Mouse (Mus musculus): ENCODE results near the gene Atg7. TPM values are rescaled to one million over a fixed set of nuclear protein-coding genes. Genes with fewer than 3 reads are reported as not detected.

Gene Atg7
- polyA plus RNA-seq, 1 experiment from 2014 or later = 13.5 TPM

- Histone ChIP-seq H3K9me3 (ENCODE audit: control insufficient read depth, low read length) (no peaks in the 10 kb centered on the region), H3K9ac (ENCODE audit: low read depth, low read length) (no peak overlapping the region), H3K4me2 (replicated peaks; ENCODE audit: low read depth, low read length) (no peak overlapping the region), H3K4me1 (replicated peaks; ENCODE audit: control insufficient read depth, insufficient read depth, low read length) (peaks cover under 1% of the 10 kb centered on the region; the same call in 1 of the 2 replicates), H3K27me3 (ENCODE audit: control insufficient read depth, insufficient read depth, low read length) (no peaks in the 10 kb centered on the region), H3K27ac (ENCODE audit: low read depth, low read length) (no peak overlapping the region), H3K4me3 (ENCODE audit: low read depth, low read length) (no peak overlapping the region), H3K36me3 (ENCODE audit: control insufficient read depth, insufficient read depth, low read length) (no peaks in the 10 kb centered on the region)
- DNase-seq (ENCODE audit: low spot score) (no peak), ATAC-seq (ENCODE audit: low FRiP score) (no peak)
- WGBS = 86% methylated on average over 3 of the region's 3 CpGs
Observed at GRCm38 (mm10) chr6:114733681-114734080, 90.8 kb downstream of the Atg7 start.

DNA sequence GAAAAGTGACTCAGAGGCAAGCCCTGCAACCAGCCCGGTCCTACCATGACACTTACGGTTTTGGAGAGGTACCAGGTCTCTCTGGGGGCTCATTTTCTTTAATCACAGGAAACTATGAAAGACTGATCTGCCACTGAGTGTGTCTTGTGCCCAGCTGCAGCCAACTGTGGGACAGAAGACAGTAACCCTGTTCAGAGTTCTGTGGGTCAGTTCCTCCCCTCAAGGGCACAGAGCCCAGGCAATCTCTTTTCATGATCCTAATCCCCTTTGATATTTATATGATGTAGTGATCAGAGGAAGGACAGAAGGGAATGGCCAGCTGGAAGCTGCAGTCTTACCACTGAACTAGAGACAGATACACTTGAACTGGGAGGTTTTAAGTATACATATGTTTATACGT, 92.2 kb downstream of the Atg7 start:
- Histone ChIP-seq H3K4me2 (replicated peaks; ENCODE audit: low read depth, low read length) (no peak overlapping the region), H3K36me3 (ENCODE audit: control insufficient read depth, insufficient read depth, low read length) (no peaks in the 10 kb centered on the region), H3K9ac (ENCODE audit: low read depth, low read length) (no peak overlapping the region), H3K9me3 (ENCODE audit: control insufficient read depth, low read length) (no peaks in the 10 kb centered on the region), H3K4me1 (replicated peaks; ENCODE audit: control insufficient read depth, insufficient read depth, low read length) (peaks cover 2% of the 10 kb centered on the region; the same call in 1 of the 2 replicates), H3K4me3 (ENCODE audit: low read depth, low read length) (no peak overlapping the region), H3K27me3 (ENCODE audit: control insufficient read depth, insufficient read depth, low read length) (no peaks in the 10 kb centered on the region), H3K27ac (ENCODE audit: low read depth, low read length) (no peak overlapping the region)
- DNase-seq (ENCODE audit: low spot score) (no peak), ATAC-seq (ENCODE audit: low FRiP score) (no peak)
- WGBS = 89% methylated on average over 3 of the region's 3 CpGs

DNA sequence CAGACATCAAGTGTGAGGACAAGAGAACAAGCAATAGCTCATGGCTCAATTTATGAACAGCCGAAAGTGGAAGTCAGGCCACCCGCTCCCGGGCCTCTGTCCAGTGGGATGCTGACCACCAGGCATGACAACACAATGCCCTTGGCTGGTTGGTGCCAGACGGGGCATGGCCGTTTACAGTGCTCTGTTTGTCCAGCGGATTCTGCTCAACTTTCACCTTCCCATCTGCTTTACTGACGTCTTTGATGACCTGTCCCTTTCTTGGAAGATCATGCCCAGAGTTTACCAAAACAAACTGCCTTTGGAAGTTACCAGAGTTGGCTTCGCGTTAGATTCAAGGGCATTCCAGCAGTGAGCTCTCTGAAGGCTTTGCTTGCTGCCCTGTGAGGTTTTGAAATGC, 93.5 kb downstream of the Atg7 start:
- no peak overlapping the region for H3K9ac ChIP-seq (ENCODE audit: low read depth, low read length)
- 84% methylated on average over 9 of the region's 9 CpGs for WGBS

DNA sequence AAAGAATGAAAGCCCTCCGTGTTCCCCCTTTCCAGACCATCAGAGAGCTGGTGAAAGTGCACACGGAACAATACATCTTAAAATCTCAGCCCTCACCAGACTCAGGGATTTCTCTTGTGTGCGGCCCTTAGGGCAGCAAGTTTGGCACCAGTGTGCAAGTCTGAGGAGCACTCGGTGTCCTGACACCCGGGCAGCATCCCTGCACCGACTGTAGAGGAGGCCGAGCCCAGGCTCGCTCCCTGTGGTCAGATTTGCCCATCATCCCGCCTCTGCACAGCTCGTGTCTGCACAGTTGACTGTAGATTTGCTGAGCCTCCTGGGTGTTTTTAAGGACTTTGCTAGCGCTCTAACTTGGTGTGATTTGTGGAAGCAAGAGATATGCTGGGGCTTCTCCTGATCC, 94.3 kb downstream of the Atg7 start:
- no peaks in the 10 kb centered on the region for H3K27me3 ChIP-seq (ENCODE audit: control insufficient read depth, insufficient read depth, low read length)
- H3K4me2 ChIP-seq (replicated peaks; ENCODE audit: low read depth, low read length) = no peak overlapping the region
- no peak overlapping the region for H3K27ac ChIP-seq (ENCODE audit: low read depth, low read length)
- no peak for DNase-seq (ENCODE audit: low spot score)
- H3K4me1 ChIP-seq (replicated peaks; ENCODE audit: control insufficient read depth, insufficient read depth, low read length) = peaks cover 2% of the 10 kb centered on the region; the same call in 1 of the 2 replicates
- no peak overlapping the region for H3K4me3 ChIP-seq (ENCODE audit: low read depth, low read length)
- H3K9me3 ChIP-seq (ENCODE audit: control insufficient read depth, low read length) = no peaks in the 10 kb centered on the region
- no peaks in the 10 kb centered on the region for H3K36me3 ChIP-seq (ENCODE audit: control insufficient read depth, insufficient read depth, low read length)
- H3K9ac ChIP-seq (ENCODE audit: low read depth, low read length) = no peak overlapping the region
- no peak for ATAC-seq (ENCODE audit: low FRiP score)
- 80% methylated on average over 11 of the region's 11 CpGs for WGBS

More for the DNA sequence above, 93.5 kb downstream of the Atg7 start:
- H3K4me1 ChIP-seq (replicated peaks; ENCODE audit: control insufficient read depth, insufficient read depth, low read length) = peaks cover 2% of the 10 kb centered on the region; the same call in 1 of the 2 replicates
- no peak overlapping the region for H3K4me2 ChIP-seq (replicated peaks; ENCODE audit: low read depth, low read length)
- H3K4me3 ChIP-seq (ENCODE audit: low read depth, low read length) = no peak overlapping the region
- ATAC-seq (ENCODE audit: low FRiP score) = no peak
- H3K36me3 ChIP-seq (ENCODE audit: control insufficient read depth, insufficient read depth, low read length) = no peaks in the 10 kb centered on the region
- H3K27me3 ChIP-seq (ENCODE audit: control insufficient read depth, insufficient read depth, low read length) = no peaks in the 10 kb centered on the region
- H3K27ac ChIP-seq (ENCODE audit: low read depth, low read length) = no peak overlapping the region
- no peak for DNase-seq (ENCODE audit: low spot score)
- H3K9me3 ChIP-seq (ENCODE audit: control insufficient read depth, low read length) = no peaks in the 10 kb centered on the region

DNA sequence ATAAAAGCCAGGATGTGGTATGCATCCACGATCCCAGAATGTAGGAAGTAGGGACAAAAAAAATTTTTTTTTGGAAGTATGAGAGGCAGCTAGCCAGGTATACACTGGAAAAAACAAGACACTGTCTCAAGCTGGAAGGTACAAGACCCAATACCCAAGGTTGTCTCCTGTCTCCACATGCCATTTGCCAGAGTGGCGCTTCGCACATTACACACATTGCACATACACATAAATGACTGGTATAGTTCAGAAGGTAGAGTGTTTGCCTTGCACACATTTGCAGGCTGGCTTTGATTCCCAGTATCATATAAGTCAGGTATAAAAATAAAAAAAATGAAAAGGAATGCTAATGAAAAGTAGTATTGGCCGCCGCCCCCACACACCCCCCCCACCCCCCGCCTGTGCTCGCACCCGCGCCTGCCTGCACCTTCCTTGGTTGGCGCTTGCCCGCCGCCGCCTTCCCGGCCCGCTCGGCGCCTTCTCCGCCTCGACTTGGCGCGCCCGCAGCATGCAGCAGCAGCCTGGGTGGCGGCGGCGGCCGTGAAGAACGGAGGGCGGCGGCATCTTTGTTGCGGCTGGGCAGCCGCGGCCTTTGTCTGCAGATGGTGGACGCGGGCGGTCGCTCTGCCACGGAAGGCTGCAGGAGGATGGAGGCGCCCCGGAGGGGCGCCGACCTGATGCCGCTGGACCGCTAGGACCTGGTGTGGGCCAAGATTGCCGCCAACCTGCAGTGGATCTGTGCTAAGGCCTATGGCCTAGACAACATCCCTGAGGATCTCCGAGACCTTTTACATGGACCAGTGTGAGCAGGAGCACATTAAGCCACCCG, 95.2 kb downstream of the Atg7 start:
- peak overlapping the region; percentile 77 for H3K9ac ChIP-seq (ENCODE audit: low read depth, low read length)
- no peak overlapping the region for H3K27ac ChIP-seq (ENCODE audit: low read depth, low read length)
- H3K4me2 ChIP-seq (replicated peaks; ENCODE audit: low read depth, low read length) = peak overlapping the region; percentile 60
- ATAC-seq (ENCODE audit: low FRiP score) = peak; percentile 75
- no peaks in the 10 kb centered on the region for H3K9me3 ChIP-seq (ENCODE audit: control insufficient read depth, low read length)
- H3K4me3 ChIP-seq (ENCODE audit: low read depth, low read length) = peak overlapping the region; percentile 28
- no peaks in the 10 kb centered on the region for H3K36me3 ChIP-seq (ENCODE audit: control insufficient read depth, insufficient read depth, low read length)
- H3K4me1 ChIP-seq (replicated peaks; ENCODE audit: control insufficient read depth, insufficient read depth, low read length) = peaks cover 2% of the 10 kb centered on the region; the same call in 1 of the 2 replicates
- peak; percentile 62 for DNase-seq (ENCODE audit: low spot score)
- 16% methylated on average over 39 of the region's 46 CpGs for WGBS
- no peaks in the 10 kb centered on the region for H3K27me3 ChIP-seq (ENCODE audit: control insufficient read depth, insufficient read depth, low read length)

- H3K27me3 ChIP-seq (ENCODE audit: control insufficient read depth, insufficient read depth, low read length) = no peaks in the 10 kb centered on the region
- H3K4me2 ChIP-seq (replicated peaks; ENCODE audit: low read depth, low read length) = peak overlapping the region; percentile 60; the same call in 1 of the 2 replicates
- H3K4me3 ChIP-seq (ENCODE audit: low read depth, low read length) = no peak overlapping the region; the same call in 1 of the 2 replicates
- ATAC-seq (ENCODE audit: low FRiP score) (no peak), DNase-seq (ENCODE audit: low spot score) (no peak)
- H3K9ac ChIP-seq (ENCODE audit: low read depth, low read length) = peak overlapping the region; percentile 77
- no peak overlapping the region for H3K27ac ChIP-seq (ENCODE audit: low read depth, low read length)
- WGBS = 78% methylated on average over 4 of the region's 4 CpGs
- H3K36me3 ChIP-seq (ENCODE audit: control insufficient read depth, insufficient read depth, low read length) = no peaks in the 10 kb centered on the region
- H3K4me1 ChIP-seq (replicated peaks; ENCODE audit: control insufficient read depth, insufficient read depth, low read length) = peaks cover 2% of the 10 kb centered on the region; the same call in 1 of the 2 replicates
- no peaks in the 10 kb centered on the region for H3K9me3 ChIP-seq (ENCODE audit: control insufficient read depth, low read length)
Observed at GRCm38 (mm10) chr6:114738760-114739112, 95.8 kb downstream of the Atg7 start.

- Histone ChIP-seq H3K4me2 (replicated peaks; ENCODE audit: low read depth, low read length) (no peak overlapping the region), H3K4me3 (ENCODE audit: low read depth, low read length) (no peak overlapping the region), H3K27me3 (ENCODE audit: control insufficient read depth, insufficient read depth, low read length) (no peaks in the 10 kb centered on the region), H3K36me3 (ENCODE audit: control insufficient read depth, insufficient read depth, low read length) (no peaks in the 10 kb centered on the region), H3K9ac (ENCODE audit: low read depth, low read length) (no peak overlapping the region), H3K9me3 (ENCODE audit: control insufficient read depth, low read length) (no peaks in the 10 kb centered on the region), H3K27ac (ENCODE audit: low read depth, low read length) (no peak overlapping the region), H3K4me1 (replicated peaks; ENCODE audit: control insufficient read depth, insufficient read depth, low read length) (peaks cover 2% of the 10 kb centered on the region; the same call in 1 of the 2 replicates)
- ATAC-seq (ENCODE audit: low FRiP score) = no peak
- DNase-seq (ENCODE audit: low spot score) = no peak
- 93% methylated on average over 12 of the region's 12 CpGs for WGBS
Observed at GRCm38 (mm10) chr6:114742209-114743003, 99.5 kb downstream of the Atg7 start.

DNA sequence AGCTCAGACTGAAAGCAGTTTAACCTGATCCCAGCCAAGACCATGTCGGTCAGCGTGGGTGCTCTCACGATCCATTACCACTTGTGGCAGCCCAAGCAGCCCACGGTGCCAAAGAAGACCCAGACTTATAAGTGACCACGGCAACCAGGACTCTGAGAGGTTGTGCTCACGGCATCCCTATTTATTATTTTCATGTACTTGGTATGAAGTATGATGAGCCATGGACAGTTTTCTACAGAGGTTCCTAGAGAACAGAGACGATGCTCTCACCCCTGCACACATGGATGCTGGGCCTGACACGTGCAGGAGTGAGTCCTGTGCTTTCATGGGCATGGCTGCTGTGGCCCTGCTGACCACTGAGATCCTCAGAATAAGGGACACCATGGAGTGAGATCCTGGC, 100.2 kb downstream of the Atg7 start:
- Histone ChIP-seq H3K27me3 (ENCODE audit: control insufficient read depth, insufficient read depth, low read length) (no peaks in the 10 kb centered on the region), H3K9me3 (ENCODE audit: control insufficient read depth, low read length) (no peaks in the 10 kb centered on the region), H3K4me1 (replicated peaks; ENCODE audit: control insufficient read depth, insufficient read depth, low read length) (peaks cover 2% of the 10 kb centered on the region; the same call in 1 of the 2 replicates), H3K4me3 (ENCODE audit: low read depth, low read length) (no peak overlapping the region), H3K4me2 (replicated peaks; ENCODE audit: low read depth, low read length) (no peak overlapping the region), H3K36me3 (ENCODE audit: control insufficient read depth, insufficient read depth, low read length) (no peaks in the 10 kb centered on the region), H3K27ac (ENCODE audit: low read depth, low read length) (no peak overlapping the region), H3K9ac (ENCODE audit: low read depth, low read length) (no peak overlapping the region)
- WGBS = 94% methylated on average over 8 of the region's 8 CpGs
- DNase-seq (ENCODE audit: low spot score) = no peak
- ATAC-seq (ENCODE audit: low FRiP score) = no peak
